Mouse (Mus musculus) urinary bladder, postnatal 0 days (tissue): ENCODE measurements around the gene Coro1a. TPM values are rescaled to one million over a fixed set of nuclear protein-coding genes. Genes with fewer than 3 reads are reported as not detected.

Experiments used
- polyA plus RNA-seq: library from polyadenylated mRNA; unstranded; fragments of >200 nt; fragmentation: Nextera tagmentation; extraction: Ambion mirVana; gene quantifications from 2 replicates; pipeline ENCODE4 v1.2.1, GENCODE M21; 2015

The Coro1a gene
- 15.1 and 33.5 TPM in 2 replicates for polyA plus RNA-seq

GRCm38 (mm10) chr7:126707442-126708174, at the start of gene Coro1a:
Coro1a (minus strand) TSS chr7:126707787.

GRCm38 (mm10) chr7:126695631-126696207, 11.9 kb downstream of the Coro1a start, which contains the start of gene Slx1b:
Slx1b (minus strand) TSS chr7:126695784.

DNA sequence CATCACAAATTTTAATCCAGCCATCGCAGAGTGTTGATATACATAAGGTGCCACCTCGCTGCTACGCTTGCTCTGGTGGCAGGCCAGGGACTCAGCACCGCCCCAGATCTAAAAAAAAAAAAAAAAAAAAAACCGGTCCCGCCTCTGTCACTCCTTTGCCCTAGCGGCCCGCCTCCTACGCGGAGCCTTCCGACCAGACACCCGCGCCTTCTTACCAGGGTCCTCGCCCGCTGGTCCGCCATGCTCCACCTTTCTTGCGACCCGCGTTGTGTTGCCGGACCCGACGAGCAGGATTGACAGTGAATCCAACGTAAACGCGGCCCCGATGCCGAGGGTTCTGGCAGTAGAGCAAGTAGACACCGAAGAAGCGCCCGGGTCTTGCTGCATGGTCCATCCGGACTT, 12.4 kb downstream of the Coro1a start, which contains the start of gene Bola2:
TSS of gene Bola2 (plus strand) at position 192 of the 402 bp plus-strand sequence.

GRCm38 (mm10) chr7:126676207-126676606, 31.4 kb downstream of the Coro1a start, which contains the start of gene Sult1a1:
Sult1a1 (minus strand) TSS chr7:126676432.

Other genes starting within 250 kb of the Coro1a start
- 0.41 and 0.55 TPM in 2 replicates for gene Atp2a1, start 244.7 kb downstream of the Coro1a start, polyA plus RNA-seq
- gene Sh2b1, start 232.4 kb downstream of the Coro1a start, polyA plus RNA-seq = 23.0 and 23.6 TPM in 2 replicates
- gene Tufm, start 220.4 kb downstream of the Coro1a start, polyA plus RNA-seq = 55.4 and 60.2 TPM in 2 replicates
- 23.0 and 25.2 TPM in 2 replicates for gene Atxn2l, start 204.3 kb downstream of the Coro1a start, polyA plus RNA-seq
- 152 and 161 TPM in 2 replicates for gene Eif3c, start 141.4 kb downstream of the Coro1a start, polyA plus RNA-seq
- 2.1 and 3.6 TPM in 2 replicates for gene Apobr, start 122.8 kb downstream of the Coro1a start, polyA plus RNA-seq
- gene Cln3, start 122.0 kb downstream of the Coro1a start, polyA plus RNA-seq = 17.2 and 19.0 TPM in 2 replicates
- not detected in 2 replicates for gene Il27, start 112.8 kb downstream of the Coro1a start, polyA plus RNA-seq
- gene Nupr1, start 76.9 kb downstream of the Coro1a start, polyA plus RNA-seq = 62.7 and 73.5 TPM in 2 replicates
- gene Sgf29, start 58.5 kb downstream of the Coro1a start, polyA plus RNA-seq = 24.1 and 28.7 TPM in 2 replicates
- gene Sult1a1, start 31.4 kb downstream of the Coro1a start, polyA plus RNA-seq = 16.8 and 17.8 TPM in 2 replicates
- 81.7 and 98.8 TPM in 2 replicates for gene Bola2, start 12.4 kb downstream of the Coro1a start, polyA plus RNA-seq
- gene Slx1b, start 12.0 kb downstream of the Coro1a start, polyA plus RNA-seq = 4.7 and 5.1 TPM in 2 replicates
- gene Mapk3, start 51.8 kb upstream of the Coro1a start, polyA plus RNA-seq = 58.5 and 65.2 TPM in 2 replicates
- gene Gdpd3, start 58.5 kb upstream of the Coro1a start, polyA plus RNA-seq = 7.6 and 8.7 TPM in 2 replicates
- gene Ypel3, start 69.2 kb upstream of the Coro1a start, polyA plus RNA-seq = 67.6 and 97.6 TPM in 2 replicates
- 0.12 and 0.15 TPM in 2 replicates for gene Tbx6, start 73.7 kb upstream of the Coro1a start, polyA plus RNA-seq
- gene Ppp4c, start 84.7 kb upstream of the Coro1a start, polyA plus RNA-seq = 111 and 119 TPM in 2 replicates
- gene Fam57b, start 89.9 kb upstream of the Coro1a start, polyA plus RNA-seq = 0.17 and 0.30 TPM in 2 replicates
- not detected in 2 replicates for gene 4930451I11Rik, start 123.9 kb upstream of the Coro1a start, polyA plus RNA-seq
- gene Doc2a, start 139.6 kb upstream of the Coro1a start, polyA plus RNA-seq = 0.08 TPM in 1 of 2 replicates, not detected in the other
- gene Hirip3, start 154.2 kb upstream of the Coro1a start, polyA plus RNA-seq = 9.5 and 10.4 TPM in 2 replicates
- 45.1 and 48.6 TPM in 2 replicates for gene Ino80e, start 154.6 kb upstream of the Coro1a start, polyA plus RNA-seq
- gene Taok2, start 176.9 kb upstream of the Coro1a start, polyA plus RNA-seq = 18.7 and 20.2 TPM in 2 replicates
- 34.6 and 38.2 TPM in 2 replicates for gene Tmem219, start 215.1 kb upstream of the Coro1a start, polyA plus RNA-seq
- 9.1 and 9.7 TPM in 2 replicates for gene Kctd13, start 221.1 kb upstream of the Coro1a start, polyA plus RNA-seq
- gene Asphd1, start 241.8 kb upstream of the Coro1a start, polyA plus RNA-seq = not detected in 2 replicates
- gene Sez6l2, start 242.8 kb upstream of the Coro1a start, polyA plus RNA-seq = 0.19 and 0.22 TPM in 2 replicates